Mouse (Mus musculus): ENCODE measurements around the gene Pphln1.

GRCm38 (mm10) chr15:93515316-93515715 lies 117.2 kb downstream of the Pphln1 start:
- TF ChIP-seq CTCF (IDR thresholded peaks at IDR 0.05; ENCODE audit: control insufficient read depth, insufficient read depth, insufficient replicate concordance, low read depth, low read length) (no peak), POLR2A (IDR thresholded peaks at IDR 0.05; ENCODE audit: control insufficient read depth, low read depth, low read length) (no peak)
